Mouse (Mus musculus): ENCODE data around the gene Pgap2. TPM values are rescaled to one million over a fixed set of nuclear protein-coding genes. Genes with fewer than 3 reads are reported as not detected.

Pgap2 gene
- total and polyA plus RNA-seq, 3 experiments, result 19.1 to 61.9 (median 24.1) TPM

DNA sequence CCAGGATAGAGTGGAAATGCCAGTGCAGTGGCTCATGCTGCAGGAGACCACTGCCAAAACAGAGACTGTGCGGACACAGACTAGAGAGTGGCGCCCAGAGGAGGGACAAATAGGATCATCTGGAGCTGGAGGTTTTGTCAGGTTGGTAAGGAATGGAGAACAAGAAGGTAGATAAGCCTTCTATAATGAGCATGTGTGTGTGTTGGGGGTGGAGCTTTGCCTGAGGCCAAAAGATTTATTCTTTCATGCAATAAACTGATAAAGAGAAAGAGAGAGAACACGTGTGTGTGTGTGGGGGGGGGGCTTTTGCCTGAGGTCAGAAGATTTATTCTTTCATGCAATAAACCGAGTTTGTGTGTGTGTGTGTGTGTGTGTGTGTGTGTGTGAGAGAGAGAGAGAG is 23.1 kb downstream of the Pgap2 start:
- ATAC-seq (ENCODE audit: extremely low read depth, insufficient number of reproducible peaks, low FRiP score, poor library complexity, severe bottlenecking) (0 out of 2 replicates have a peak, but pooled peaks have one; percentile 16), DNase-seq (ENCODE audit: low spot score) (no peak)
- peaks cover 32% of the 10 kb centered on the region for H3K4me1 ChIP-seq (ENCODE audit: insufficient read depth, low read depth, low read length)
- H3K9me3 ChIP-seq (replicated peaks), result no peaks in the 10 kb centered on the region
- TF ChIP-seq TAL1 (conservative IDR thresholded peaks at IDR 0.05; ENCODE audit: low read depth, low read length) (no peak), GATA1 (IDR thresholded peaks at IDR 0.05; ENCODE audit: borderline replicate concordance, low read length) (no peak), GATA2 (IDR thresholded peaks at IDR 0.05; ENCODE audit: borderline replicate concordance, low read depth, low read length) (no peak), POLR2AphosphoS5 (IDR thresholded peaks at IDR 0.05; ENCODE audit: insufficient replicate concordance, low read depth, low read length) (no peak), CTCF (IDR thresholded peaks at IDR 0.05; ENCODE audit: low read depth, low read length) (no peak)
- no peak overlapping the region for H3K4me3 ChIP-seq (ENCODE audit: low read depth, low read length)
- no peaks in the 10 kb centered on the region for H3K27me3 ChIP-seq (ENCODE audit: insufficient read depth, low read length)
- H3K36me3 ChIP-seq (replicated peaks), result peaks cover 82% of the 10 kb centered on the region

DNA sequence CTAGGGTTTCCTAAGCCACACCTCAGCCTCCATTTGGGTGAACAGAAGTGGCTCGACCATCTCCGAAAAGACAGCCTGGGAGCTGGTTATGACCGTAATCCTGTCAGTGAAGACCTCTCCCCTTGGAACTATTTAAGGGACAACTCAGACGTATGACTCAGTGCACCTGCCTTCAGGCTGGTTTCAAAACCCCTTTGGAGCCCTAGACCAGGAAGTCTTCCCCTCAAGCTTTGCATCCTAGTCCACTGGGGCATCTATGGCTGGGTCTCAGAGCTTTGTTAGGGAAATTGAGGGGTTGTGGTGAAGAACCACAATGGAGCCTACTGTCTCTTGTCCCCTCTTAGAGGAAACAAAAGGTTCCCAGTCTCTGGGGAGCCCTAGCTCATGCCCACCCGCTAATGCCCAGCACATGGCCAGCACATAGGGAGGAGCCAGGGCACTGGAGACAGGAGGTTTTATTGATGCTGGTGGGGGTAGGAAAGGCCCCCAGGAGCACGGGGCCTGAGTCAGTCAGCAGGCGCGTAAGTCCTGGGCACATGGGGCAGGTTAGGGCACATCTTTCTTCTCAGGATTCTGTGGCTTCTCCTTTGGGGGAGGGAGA is 28.8 kb downstream of the Pgap2 start:
- TF ChIP-seq GATA2 (IDR thresholded peaks at IDR 0.05; ENCODE audit: borderline replicate concordance, low read depth, low read length), result no peak
- TF ChIP-seq GATA1 (IDR thresholded peaks at IDR 0.05; ENCODE audit: borderline replicate concordance, low read length), result no peak
- no peak for TF ChIP-seq POLR2AphosphoS5 (IDR thresholded peaks at IDR 0.05; ENCODE audit: insufficient replicate concordance, low read depth, low read length)
- TF ChIP-seq TAL1 (conservative IDR thresholded peaks at IDR 0.05; ENCODE audit: low read depth, low read length), result no peak
- TF ChIP-seq CTCF (IDR thresholded peaks at IDR 0.05; ENCODE audit: low read depth, low read length), result no peak
- Histone ChIP-seq H3K4me1 (ENCODE audit: insufficient read depth, low read depth, low read length) (peaks cover 67% of the 10 kb centered on the region), H3K27me3 (ENCODE audit: insufficient read depth, low read length) (no peaks in the 10 kb centered on the region), H3K36me3 (replicated peaks) (peaks cover 94% of the 10 kb centered on the region), H3K9me3 (replicated peaks) (no peaks in the 10 kb centered on the region), H3K4me3 (ENCODE audit: low read depth, low read length) (no peak overlapping the region)
- no peak for ATAC-seq (ENCODE audit: extremely low read depth, insufficient number of reproducible peaks, low FRiP score, poor library complexity, severe bottlenecking)
- DNase-seq (ENCODE audit: low spot score), result no peak

DNA sequence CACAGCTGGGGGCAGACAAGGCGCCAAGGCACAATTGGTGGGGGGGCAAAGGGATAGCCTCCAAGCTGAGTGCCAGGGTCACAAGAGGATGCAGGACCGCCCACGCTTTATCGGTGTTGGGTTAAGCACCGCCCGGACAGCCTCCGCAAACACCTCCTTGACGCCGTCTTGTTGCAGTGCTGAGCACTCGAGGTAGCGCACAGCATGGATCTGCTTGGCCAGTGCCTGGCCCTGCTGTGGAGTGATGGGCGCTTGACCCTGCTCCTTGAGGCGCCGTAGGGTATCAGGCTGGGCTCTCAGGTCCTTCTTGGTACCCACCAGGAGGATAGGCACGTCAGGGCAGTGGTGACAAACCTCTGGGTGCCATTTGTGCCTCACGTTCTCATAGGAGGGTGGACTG is 29.6 kb downstream of the Pgap2 start:
- H3K4me3 ChIP-seq (ENCODE audit: low read depth, low read length), result 0 out of 2 replicates have a peak overlapping the region, but pooled peaks have one; percentile 3
- peaks cover 72% of the 10 kb centered on the region for H3K4me1 ChIP-seq (ENCODE audit: insufficient read depth, low read depth, low read length)
- TF ChIP-seq GATA2 (IDR thresholded peaks at IDR 0.05; ENCODE audit: borderline replicate concordance, low read depth, low read length), result no peak
- no peak for TF ChIP-seq POLR2AphosphoS5 (IDR thresholded peaks at IDR 0.05; ENCODE audit: insufficient replicate concordance, low read depth, low read length)
- TF ChIP-seq CTCF (IDR thresholded peaks at IDR 0.05; ENCODE audit: low read depth, low read length), result no peak
- TF ChIP-seq GATA1 (IDR thresholded peaks at IDR 0.05; ENCODE audit: borderline replicate concordance, low read length), result no peak
- no peak for TF ChIP-seq TAL1 (conservative IDR thresholded peaks at IDR 0.05; ENCODE audit: low read depth, low read length)
- H3K36me3 ChIP-seq (replicated peaks), result peaks cover 95% of the 10 kb centered on the region
- ATAC-seq (ENCODE audit: extremely low read depth, insufficient number of reproducible peaks, low FRiP score, poor library complexity, severe bottlenecking) (no peak), DNase-seq (ENCODE audit: low spot score) (no peak)
- no peaks in the 10 kb centered on the region for H3K27me3 ChIP-seq (ENCODE audit: insufficient read depth, low read length)
- H3K9me3 ChIP-seq (replicated peaks), result no peaks in the 10 kb centered on the region

DNA sequence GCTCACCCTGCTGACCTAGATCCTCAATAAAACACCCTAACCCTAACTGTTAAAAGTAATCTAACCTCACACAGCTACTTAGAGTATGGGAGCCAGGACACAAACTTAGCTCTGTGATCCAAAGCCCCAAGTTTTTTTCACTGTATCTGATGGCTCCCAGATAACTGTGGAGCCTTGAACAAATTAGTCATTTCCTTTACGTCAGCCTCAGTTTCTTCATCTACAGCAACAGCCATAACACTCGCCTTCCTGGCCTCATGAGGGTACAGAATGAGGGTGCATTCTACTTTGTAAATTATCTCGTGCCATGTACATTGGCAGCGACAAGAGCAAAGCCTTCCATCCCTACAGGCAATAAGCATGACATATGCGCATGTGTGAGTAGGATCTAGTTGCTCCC is 32.4 kb downstream of the Pgap2 start:
- DNase-seq (ENCODE audit: low spot score) (no peak), ATAC-seq (ENCODE audit: extremely low read depth, insufficient number of reproducible peaks, low FRiP score, poor library complexity, severe bottlenecking) (peak; percentile 36; the same call in 1 of the 2 replicates)
- H3K27me3 ChIP-seq (ENCODE audit: insufficient read depth, low read length), result no peaks in the 10 kb centered on the region
- H3K4me1 ChIP-seq (ENCODE audit: insufficient read depth, low read depth, low read length), result peaks cover 80% of the 10 kb centered on the region
- TF ChIP-seq POLR2AphosphoS5 (IDR thresholded peaks at IDR 0.05; ENCODE audit: insufficient replicate concordance, low read depth, low read length) (no peak), TAL1 (conservative IDR thresholded peaks at IDR 0.05; ENCODE audit: low read depth, low read length) (no peak), CTCF (IDR thresholded peaks at IDR 0.05; ENCODE audit: low read depth, low read length) (no peak), GATA1 (IDR thresholded peaks at IDR 0.05; ENCODE audit: borderline replicate concordance, low read length) (no peak), GATA2 (IDR thresholded peaks at IDR 0.05; ENCODE audit: borderline replicate concordance, low read depth, low read length) (no peak)
- H3K4me3 ChIP-seq (ENCODE audit: low read depth, low read length), result peak overlapping the region; percentile 0; the same call in 1 of the 2 replicates
- no peaks in the 10 kb centered on the region for H3K9me3 ChIP-seq (replicated peaks)
- H3K36me3 ChIP-seq (replicated peaks), result peaks cover 93% of the 10 kb centered on the region

DNA sequence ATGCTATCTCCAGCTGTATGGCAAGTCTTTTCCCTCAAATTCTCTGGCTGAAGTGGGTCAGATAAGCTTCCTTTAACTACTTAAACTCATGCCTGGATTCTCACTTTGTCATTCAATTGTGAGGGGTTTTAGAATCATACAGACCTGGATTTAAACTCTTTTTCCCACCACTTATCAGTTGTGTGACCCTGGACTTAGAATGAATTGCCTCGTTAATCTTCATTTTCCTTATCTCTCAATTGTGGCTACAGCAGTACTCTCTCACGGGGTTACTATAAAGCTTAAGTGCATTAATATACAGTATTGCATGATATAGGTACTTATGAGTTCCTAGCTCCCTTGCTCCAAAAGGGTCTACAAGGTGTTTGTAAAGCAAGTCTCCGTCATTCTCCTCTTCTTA is 32.9 kb downstream of the Pgap2 start:
- ATAC-seq (ENCODE audit: extremely low read depth, insufficient number of reproducible peaks, low FRiP score, poor library complexity, severe bottlenecking) (no peak), DNase-seq (ENCODE audit: low spot score) (no peak)
- peaks cover 84% of the 10 kb centered on the region for H3K4me1 ChIP-seq (ENCODE audit: insufficient read depth, low read depth, low read length)
- TF ChIP-seq POLR2AphosphoS5 (IDR thresholded peaks at IDR 0.05; ENCODE audit: insufficient replicate concordance, low read depth, low read length) (no peak), CTCF (IDR thresholded peaks at IDR 0.05; ENCODE audit: low read depth, low read length) (no peak), TAL1 (conservative IDR thresholded peaks at IDR 0.05; ENCODE audit: low read depth, low read length) (no peak), GATA1 (IDR thresholded peaks at IDR 0.05; ENCODE audit: borderline replicate concordance, low read length) (no peak), GATA2 (IDR thresholded peaks at IDR 0.05; ENCODE audit: borderline replicate concordance, low read depth, low read length) (no peak)
- no peak overlapping the region; the same call in 1 of the 2 replicates for H3K4me3 ChIP-seq (ENCODE audit: low read depth, low read length)
- no peaks in the 10 kb centered on the region for H3K27me3 ChIP-seq (ENCODE audit: insufficient read depth, low read length)
- no peaks in the 10 kb centered on the region for H3K9me3 ChIP-seq (replicated peaks)
- H3K36me3 ChIP-seq (replicated peaks), result peaks cover 93% of the 10 kb centered on the region

DNA sequence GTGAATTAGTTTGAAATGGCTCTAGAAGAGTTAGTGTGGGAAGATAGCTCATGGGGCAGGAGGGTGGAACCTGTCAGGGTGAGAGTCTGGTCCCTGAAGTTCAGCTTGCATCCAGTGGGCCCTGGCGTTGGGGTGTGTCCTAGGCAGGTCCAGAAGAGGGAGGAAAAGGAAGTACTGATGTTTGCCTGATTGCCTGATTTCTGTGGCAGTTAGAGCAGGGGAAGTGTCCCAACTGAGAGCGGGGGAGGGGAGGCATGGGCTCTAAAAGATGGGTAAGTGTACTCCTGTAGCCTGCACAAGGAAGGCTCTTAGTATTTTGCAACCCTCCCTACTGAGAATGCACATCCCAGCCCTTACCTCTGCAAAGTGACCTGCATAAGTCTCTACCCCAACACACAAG is 33.9 kb downstream of the Pgap2 start:
- Histone ChIP-seq H3K4me3 (ENCODE audit: low read depth, low read length) (peak overlapping the region; percentile 50; the same call in 1 of the 2 replicates), H3K4me1 (ENCODE audit: insufficient read depth, low read depth, low read length) (peaks cover 89% of the 10 kb centered on the region), H3K36me3 (replicated peaks) (peaks cover 90% of the 10 kb centered on the region), H3K9me3 (replicated peaks) (no peaks in the 10 kb centered on the region), H3K27me3 (ENCODE audit: insufficient read depth, low read length) (no peaks in the 10 kb centered on the region)
- TF ChIP-seq TAL1 (conservative IDR thresholded peaks at IDR 0.05; ENCODE audit: low read depth, low read length) (no peak), GATA1 (IDR thresholded peaks at IDR 0.05; ENCODE audit: borderline replicate concordance, low read length) (no peak), CTCF (IDR thresholded peaks at IDR 0.05; ENCODE audit: low read depth, low read length) (no peak), POLR2AphosphoS5 (IDR thresholded peaks at IDR 0.05; ENCODE audit: insufficient replicate concordance, low read depth, low read length) (no peak), GATA2 (IDR thresholded peaks at IDR 0.05; ENCODE audit: borderline replicate concordance, low read depth, low read length) (no peak)
- DNase-seq (ENCODE audit: low spot score), result peak; percentile 46
- peak; percentile 61 for ATAC-seq (ENCODE audit: extremely low read depth, insufficient number of reproducible peaks, low FRiP score, poor library complexity, severe bottlenecking)
